Mouse (Mus musculus) myocyte (in vitro differentiated cells): ENCODE measurements around the gene Gpr183. TPM values are rescaled to one million over a fixed set of nuclear protein-coding genes. Genes with fewer than 3 reads are reported as not detected.

Source experiments
- H3K27me3 ChIP-seq: one replicate; pipeline ENCODE4 v1.6.1; 2011; ENCODE audit not compliant: control insufficient read depth, insufficient read depth, insufficient read length
- H3K36me3 ChIP-seq: one replicate; pipeline ENCODE4 v1.6.1; 2011; ENCODE audit not compliant: control insufficient read depth, insufficient read depth
- H3K4me2 ChIP-seq: one replicate; pipeline ENCODE4 v1.6.1; 2011; ENCODE audit warnings: low read depth, control low read depth
- H3K4me3 ChIP-seq: one replicate; pipeline ENCODE4 v1.5.1; 2011; ENCODE audit warnings: mild to moderate bottlenecking, control low read depth, moderate library complexity
- H3K79me2 ChIP-seq: one replicate; pipeline ENCODE4 v1.6.1; 2011; ENCODE audit not compliant: control insufficient read depth, insufficient read depth
- H3ac ChIP-seq: one replicate; pipeline ENCODE4 v1.6.1; 2011; ENCODE audit not compliant: control insufficient read depth, insufficient read length
- CEBPB ChIP-seq: IDR thresholded peaks from 2 replicates; pipeline ENCODE4 v1.6.1; 2011; ENCODE audit warnings: mild to moderate bottlenecking, moderate library complexity; ENCODE audit not compliant: poor library complexity, insufficient read depth, severe bottlenecking
- E2F4 ChIP-seq: IDR thresholded peaks from one replicate; pipeline ENCODE4 v1.6.1; 2011; ENCODE audit warnings: mild to moderate bottlenecking, control low read depth, moderate library complexity; ENCODE audit not compliant: insufficient read depth
- MAX ChIP-seq: IDR thresholded peaks from one replicate; pipeline ENCODE4 v1.6.1; 2011; ENCODE audit warnings: low read depth, mild to moderate bottlenecking, control low read depth
- MYOD1 ChIP-seq, 3 experiments: IDR thresholded peaks; one replicate each; pipeline ENCODE4 v1.6.1; 2011; ENCODE audit warnings: control low read depth in 2 of 3, low read depth in 2 of 3, mild to moderate bottlenecking in 2 of 3, moderate library complexity in 1 of 3; ENCODE audit not compliant: insufficient read length in 2 of 3, control insufficient read depth in 1 of 3
- MYOG ChIP-seq, 3 experiments: IDR thresholded peaks; one replicate each; pipeline ENCODE4 v1.6.1; 2011; ENCODE audit warnings: control low read depth in 2 of 3, low read depth in 2 of 3, mild to moderate bottlenecking in 2 of 3; ENCODE audit not compliant: insufficient read length in 2 of 3, control insufficient read depth in 1 of 3, insufficient read depth in 1 of 3
- POLR2A ChIP-seq: IDR thresholded peaks from one replicate; pipeline ENCODE4 v1.6.1; 2011; ENCODE audit warnings: low read depth, mild to moderate bottlenecking, control low read depth, moderate library complexity; ENCODE audit not compliant: insufficient read length
- POLR2AphosphoS2 ChIP-seq: IDR thresholded peaks from one replicate; pipeline ENCODE4 v1.6.1; 2011; ENCODE audit warnings: low read depth, control low read depth; ENCODE audit not compliant: insufficient read length
- REST ChIP-seq: IDR thresholded peaks from one replicate; pipeline ENCODE4 v1.6.1; 2011; ENCODE audit warnings: mild to moderate bottlenecking, control low read depth, moderate library complexity; ENCODE audit not compliant: insufficient read depth, insufficient read length
- SRF ChIP-seq: IDR thresholded peaks from one replicate; pipeline ENCODE4 v1.6.1; 2011; ENCODE audit warnings: low read depth; ENCODE audit not compliant: control insufficient read depth, insufficient read length
- TCF12 ChIP-seq: IDR thresholded peaks from one replicate; pipeline ENCODE4 v1.6.1; 2011; ENCODE audit warnings: mild to moderate bottlenecking, control low read depth; ENCODE audit not compliant: poor library complexity, insufficient read depth, severe bottlenecking
- TCF3 ChIP-seq: IDR thresholded peaks from one replicate; pipeline ENCODE4 v1.6.1; 2011; ENCODE audit warnings: low read depth, control low read depth; ENCODE audit not compliant: insufficient read length
- USF1 ChIP-seq: IDR thresholded peaks from one replicate; pipeline ENCODE4 v1.6.1; 2011; ENCODE audit warnings: low read depth, mild to moderate bottlenecking, control low read depth, moderate library complexity
- polyA plus RNA-seq: library from polyadenylated mRNA; unstranded; fragments of >200 nt; fragmentation: generic; extraction: Trizol; gene quantifications from one replicate; pipeline ENCODE4 v1.2.1, GENCODE M21; 2012; ENCODE audit warnings: missing spikeins

Gpr183 gene
- polyA plus RNA-seq, 1 experiment = 0.02 TPM

- H3ac ChIP-seq = no peak overlapping the region
- no peaks in the 10 kb centered on the region for H3K27me3 ChIP-seq
- TF ChIP-seq TCF3 (no peak), MAX (no peak), SRF (no peak), E2F4 (no peak), POLR2A (no peak), USF1 (no peak), CEBPB (no peak), MYOG (IDR thresholded peaks at IDR 0.05; ENCODE audit: control insufficient read depth in 1 of 3, insufficient read depth in 1 of 3, insufficient read length in 2 of 3, low read depth in 2 of 3) (no peak), TCF12 (no peak), REST (no peak), MYOD1 (IDR thresholded peaks at IDR 0.05; ENCODE audit: control insufficient read depth in 1 of 3, insufficient read length in 2 of 3, low read depth in 2 of 3) (no peak), POLR2AphosphoS2 (no peak)
- no peak overlapping the region for H3K4me3 ChIP-seq
- no peaks in the 10 kb centered on the region for H3K79me2 ChIP-seq
- H3K36me3 ChIP-seq = peaks cover 4% of the 10 kb centered on the region
- no peak overlapping the region for H3K4me2 ChIP-seq
These were observed 28.6 kb downstream of the Gpr183 start for GRCm38 (mm10) chr14:121936356-121936755.

GRCm38 (mm10) chr14:121934597-121934946, 30.4 kb downstream of the Gpr183 start:
- Histone ChIP-seq H3K4me2 (no peak overlapping the region), H3K27me3 (no peaks in the 10 kb centered on the region), H3ac (no peak overlapping the region), H3K79me2 (no peaks in the 10 kb centered on the region), H3K36me3 (peaks cover 4% of the 10 kb centered on the region), H3K4me3 (no peak overlapping the region)
- no peak for TF ChIP-seq MYOD1 (IDR thresholded peaks at IDR 0.05; ENCODE audit: control insufficient read depth in 1 of 3, insufficient read length in 2 of 3, low read depth in 2 of 3)
- no peak for TF ChIP-seq MAX
- TF ChIP-seq MYOG (IDR thresholded peaks at IDR 0.05; ENCODE audit: control insufficient read depth in 1 of 3, insufficient read depth in 1 of 3, insufficient read length in 2 of 3, low read depth in 2 of 3) = no peak
- TF ChIP-seq CEBPB = no peak
- no peak for TF ChIP-seq TCF3
- TF ChIP-seq TCF12 = no peak
- TF ChIP-seq E2F4 = no peak
- TF ChIP-seq POLR2A = no peak
- no peak for TF ChIP-seq SRF
- no peak for TF ChIP-seq POLR2AphosphoS2
- TF ChIP-seq USF1 = no peak
- TF ChIP-seq REST = no peak

GRCm38 (mm10) chr14:121933906-121934596, 30.9 kb downstream of the Gpr183 start:
- no peaks in the 10 kb centered on the region for H3K79me2 ChIP-seq
- no peak overlapping the region for H3K4me3 ChIP-seq
- peaks cover 4% of the 10 kb centered on the region for H3K36me3 ChIP-seq
- TF ChIP-seq USF1 = no peak
- no peaks in the 10 kb centered on the region for H3K27me3 ChIP-seq
- H3K4me2 ChIP-seq = no peak overlapping the region
- no peak overlapping the region for H3ac ChIP-seq

GRCm38 (mm10) chr14:121932180-121932579, 32.8 kb downstream of the Gpr183 start:
- Histone ChIP-seq H3ac (no peak overlapping the region), H3K79me2 (no peaks in the 10 kb centered on the region), H3K36me3 (peaks cover 4% of the 10 kb centered on the region), H3K4me3 (no peak overlapping the region), H3K4me2 (no peak overlapping the region), H3K27me3 (no peaks in the 10 kb centered on the region)
- no peak for TF ChIP-seq TCF3
- no peak for TF ChIP-seq SRF
- TF ChIP-seq REST = no peak
- TF ChIP-seq MYOG (IDR thresholded peaks at IDR 0.05; ENCODE audit: control insufficient read depth in 1 of 3, insufficient read depth in 1 of 3, insufficient read length in 2 of 3, low read depth in 2 of 3) = no peak
- TF ChIP-seq CEBPB = no peak
- TF ChIP-seq MYOD1 (IDR thresholded peaks at IDR 0.05; ENCODE audit: control insufficient read depth in 1 of 3, insufficient read length in 2 of 3, low read depth in 2 of 3) = no peak
- no peak for TF ChIP-seq POLR2A
- no peak for TF ChIP-seq E2F4
- TF ChIP-seq POLR2AphosphoS2 = no peak
- TF ChIP-seq TCF12 = no peak
- TF ChIP-seq MAX = no peak
- no peak for TF ChIP-seq USF1

- TF ChIP-seq CEBPB (no peak), SRF (no peak)
- H3K79me2 ChIP-seq = no peaks in the 10 kb centered on the region
- no peak overlapping the region for H3K4me3 ChIP-seq
These were observed 33.4 kb downstream of the Gpr183 start for GRCm38 (mm10) chr14:121931594-121931993.

More at GRCm38 (mm10) chr14:121931594-121931993, 33.4 kb downstream of the Gpr183 start:
- no peak overlapping the region for H3ac ChIP-seq
- H3K36me3 ChIP-seq = peaks cover 4% of the 10 kb centered on the region
- no peak overlapping the region for H3K4me2 ChIP-seq
- H3K27me3 ChIP-seq = no peaks in the 10 kb centered on the region
